Mouse (Mus musculus): ENCODE measurements at regions not wholly inside any gene's neighbourhood (a gene's known extent, or its start where the extent isn't known, plus 50 kb on each side); places are given as distances from the start of the nearest gene placed in this dataset.
A peak's percentile ranks its signal among the peaks of the same experiment; 100 is the strongest.

GRCm38 (mm10) chr9:43970043-43970795, 73.0 kb upstream of the Thy1 start:
- Histone ChIP-seq H3K36me3 (replicated peaks) (no peaks in the 10 kb centered on the region), H3K4me3 (no peak overlapping the region), H3K27me3 (ENCODE audit: poor library complexity, severe bottlenecking) (peaks cover 9% of the 10 kb centered on the region; the same call in 1 of the 2 replicates), H3K9me3 (no peaks in the 10 kb centered on the region), H3K4me1 (peaks cover 13% of the 10 kb centered on the region), H3K27ac (no peak overlapping the region)
- DNase-seq (ENCODE audit: extremely low spot score, low spot score) = no peak
- WGBS = 80% methylated on average over 9 of the region's 9 CpGs

GRCm38 (mm10) chr9:43970858-43971257, 72.3 kb upstream of the Thy1 start:
- H3K4me1 ChIP-seq = peaks cover 13% of the 10 kb centered on the region
- WGBS = 76% methylated on average over 3 of the region's 3 CpGs
- H3K4me3 ChIP-seq = no peak overlapping the region
- peaks cover 9% of the 10 kb centered on the region; the same call in 1 of the 2 replicates for H3K27me3 ChIP-seq (ENCODE audit: poor library complexity, severe bottlenecking)
- DNase-seq (ENCODE audit: extremely low spot score, low spot score) = no peak
- H3K27ac ChIP-seq = no peak overlapping the region
- H3K9me3 ChIP-seq = no peaks in the 10 kb centered on the region
- no peaks in the 10 kb centered on the region for H3K36me3 ChIP-seq (replicated peaks)

- peak; percentile 69 for DNase-seq (ENCODE audit: extremely low spot score, low spot score)
- H3K36me3 ChIP-seq (replicated peaks) = no peaks in the 10 kb centered on the region
- no peak overlapping the region for H3K27ac ChIP-seq
- no peak overlapping the region for H3K4me3 ChIP-seq
- 12% methylated on average over 3 of the region's 3 CpGs for WGBS
- H3K27me3 ChIP-seq (ENCODE audit: poor library complexity, severe bottlenecking) = peaks cover 9% of the 10 kb centered on the region; the same call in 1 of the 2 replicates
- H3K9me3 ChIP-seq = no peaks in the 10 kb centered on the region
- H3K4me1 ChIP-seq = peaks cover 13% of the 10 kb centered on the region
These were observed 70.9 kb upstream of the Thy1 start for GRCm38 (mm10) chr9:43972290-43972689.

GRCm38 (mm10) chr9:43975405-43975804, 67.8 kb upstream of the Thy1 start:
- Histone ChIP-seq H3K27ac (no peak overlapping the region), H3K27me3 (ENCODE audit: poor library complexity, severe bottlenecking) (peaks cover 5% of the 10 kb centered on the region; the same call in 1 of the 2 replicates), H3K9me3 (no peaks in the 10 kb centered on the region), H3K36me3 (replicated peaks) (no peaks in the 10 kb centered on the region), H3K4me1 (peaks cover 12% of the 10 kb centered on the region), H3K4me3 (no peak overlapping the region)
- no peak for DNase-seq (ENCODE audit: extremely low spot score, low spot score)
- WGBS = 81% methylated on average over 2 of the region's 2 CpGs

GRCm38 (mm10) chr9:43976366-43976765, 66.8 kb upstream of the Thy1 start:
- 92% methylated on average over 5 of the region's 5 CpGs for WGBS
- H3K4me1 ChIP-seq = peaks cover 11% of the 10 kb centered on the region
- H3K27ac ChIP-seq = no peak overlapping the region
- H3K27me3 ChIP-seq (ENCODE audit: poor library complexity, severe bottlenecking) = no peaks in the 10 kb centered on the region; the same call in 1 of the 2 replicates
- H3K36me3 ChIP-seq (replicated peaks) = no peaks in the 10 kb centered on the region
- no peak for DNase-seq (ENCODE audit: extremely low spot score, low spot score)
- no peaks in the 10 kb centered on the region for H3K9me3 ChIP-seq
- H3K4me3 ChIP-seq = no peak overlapping the region

GRCm38 (mm10) chr9:43977773-43978172, 65.4 kb upstream of the Thy1 start:
- Histone ChIP-seq H3K36me3 (replicated peaks) (no peaks in the 10 kb centered on the region), H3K4me1 (peaks cover 14% of the 10 kb centered on the region), H3K4me3 (no peak overlapping the region), H3K27ac (no peak overlapping the region), H3K27me3 (ENCODE audit: poor library complexity, severe bottlenecking) (no peaks in the 10 kb centered on the region; the same call in 1 of the 2 replicates), H3K9me3 (no peaks in the 10 kb centered on the region)
- DNase-seq (ENCODE audit: extremely low spot score, low spot score) = no peak
- WGBS = 87% methylated on average over 3 of the region's 3 CpGs

GRCm38 (mm10) chr9:43981376-43981775, 61.8 kb upstream of the Thy1 start:
- Histone ChIP-seq H3K27ac (no peak overlapping the region), H3K36me3 (replicated peaks) (no peaks in the 10 kb centered on the region), H3K9me3 (no peaks in the 10 kb centered on the region), H3K4me1 (peaks cover 14% of the 10 kb centered on the region), H3K4me3 (no peak overlapping the region), H3K27me3 (ENCODE audit: poor library complexity, severe bottlenecking) (no peaks in the 10 kb centered on the region; the same call in 1 of the 2 replicates)
- no peak for DNase-seq (ENCODE audit: extremely low spot score, low spot score)
- 42% methylated on average over 8 of the region's 8 CpGs for WGBS

- Histone ChIP-seq H3K27ac (no peak overlapping the region), H3K36me3 (replicated peaks) (no peaks in the 10 kb centered on the region), H3K9me3 (no peaks in the 10 kb centered on the region), H3K27me3 (ENCODE audit: poor library complexity, severe bottlenecking) (no peaks in the 10 kb centered on the region; the same call in 1 of the 2 replicates), H3K4me3 (no peak overlapping the region), H3K4me1 (peaks cover 14% of the 10 kb centered on the region)
- DNase-seq (ENCODE audit: extremely low spot score, low spot score) = no peak
- WGBS = 79% methylated on average over 5 of the region's 5 CpGs
These were observed 60.8 kb upstream of the Thy1 start for GRCm38 (mm10) chr9:43982359-43982889.

- H3K9me3 ChIP-seq = no peaks in the 10 kb centered on the region
- no peak overlapping the region for H3K27ac ChIP-seq
- H3K4me3 ChIP-seq = no peak overlapping the region
- 74% methylated on average over 2 of the region's 2 CpGs for WGBS
- DNase-seq (ENCODE audit: extremely low spot score, low spot score) = no peak
- peaks cover 9% of the 10 kb centered on the region for H3K4me1 ChIP-seq
- H3K27me3 ChIP-seq (ENCODE audit: poor library complexity, severe bottlenecking) = no peaks in the 10 kb centered on the region; the same call in 1 of the 2 replicates
- H3K36me3 ChIP-seq (replicated peaks) = no peaks in the 10 kb centered on the region
These were observed 60.0 kb upstream of the Thy1 start for GRCm38 (mm10) chr9:43983220-43983619.

GRCm38 (mm10) chr9:43984181-43985062, 58.8 kb upstream of the Thy1 start:
- WGBS = 54% methylated on average over 8 of the region's 8 CpGs
- H3K4me1 ChIP-seq = peaks cover 19% of the 10 kb centered on the region
- no peaks in the 10 kb centered on the region for H3K36me3 ChIP-seq (replicated peaks)
- no peaks in the 10 kb centered on the region for H3K9me3 ChIP-seq
- H3K27ac ChIP-seq = no peak overlapping the region
- peak; percentile 85 for DNase-seq (ENCODE audit: extremely low spot score, low spot score)
- H3K4me3 ChIP-seq = no peak overlapping the region
- no peaks in the 10 kb centered on the region; the same call in 1 of the 2 replicates for H3K27me3 ChIP-seq (ENCODE audit: poor library complexity, severe bottlenecking)

- no peaks in the 10 kb centered on the region for H3K9me3 ChIP-seq
- no peak overlapping the region for H3K27ac ChIP-seq
- H3K36me3 ChIP-seq (replicated peaks) = no peaks in the 10 kb centered on the region
- H3K4me1 ChIP-seq = peaks cover 24% of the 10 kb centered on the region
- no peaks in the 10 kb centered on the region for H3K27me3 ChIP-seq (ENCODE audit: poor library complexity, severe bottlenecking)
- H3K4me3 ChIP-seq = no peak overlapping the region
- WGBS = 90% methylated on average over 6 of the region's 6 CpGs
- DNase-seq (ENCODE audit: extremely low spot score, low spot score) = no peak
These were observed 55.2 kb upstream of the Thy1 start for GRCm38 (mm10) chr9:43987957-43988356.

GRCm38 (mm10) chr9:43988981-43989860, 54.0 kb upstream of the Thy1 start:
- Histone ChIP-seq H3K36me3 (replicated peaks) (no peaks in the 10 kb centered on the region), H3K27ac (peak overlapping the region; percentile 51), H3K4me3 (no peak overlapping the region), H3K4me1 (peaks cover 36% of the 10 kb centered on the region), H3K27me3 (ENCODE audit: poor library complexity, severe bottlenecking) (no peaks in the 10 kb centered on the region), H3K9me3 (no peaks in the 10 kb centered on the region)
- no peak for DNase-seq (ENCODE audit: extremely low spot score, low spot score)
- 54% methylated on average over 13 of the region's 13 CpGs for WGBS
